Mouse (Mus musculus) liver, postnatal 0 days (tissue): ENCODE data around the gene Wfdc9.

ENCODE experiments used
- CTCF ChIP-seq: sonication (generic); IDR thresholded peaks from 2 replicates; pipeline ENCODE4 v1.5.1; 2016; ENCODE audit warnings: antibody characterized with exemption, low read depth
- EP300 ChIP-seq: IDR thresholded peaks from 2 replicates; pipeline ENCODE4 v1.6.1; 2016; ENCODE audit warnings: antibody characterized with exemption, low read depth, mild to moderate bottlenecking

DNA sequence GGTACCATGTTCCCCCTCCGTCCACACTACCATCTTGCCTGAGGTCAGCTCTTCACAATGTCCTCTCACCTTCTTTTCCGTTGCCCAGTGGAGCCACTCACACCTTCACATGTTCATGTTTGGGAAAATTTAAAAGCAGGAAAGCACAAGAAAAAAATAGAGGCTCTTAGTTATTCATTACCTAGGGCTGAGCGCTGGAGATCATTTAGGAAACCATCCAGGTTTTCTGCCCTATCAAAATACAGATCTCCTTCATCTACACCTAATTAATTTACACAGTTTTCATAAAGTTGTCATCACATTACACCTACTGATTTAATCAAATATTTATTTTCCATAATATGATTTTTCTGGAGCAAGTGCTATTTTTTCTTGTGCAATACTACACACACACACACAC, 17.7 kb downstream of the Wfdc9 start, which contains the start of gene Wfdc16:
- TF ChIP-seq CTCF (no peak), EP300 (no peak)
